Mouse (Mus musculus) forebrain, embryonic 14.5 days (tissue): ENCODE data around the gene Stac2. TPM values are rescaled to one million over a fixed set of nuclear protein-coding genes. Genes with fewer than 3 reads are reported as not detected.

Experiments used
- ATAC-seq: fragments of 200-750 bp; cut with Nextera tagmentation; 2 replicates; pipeline ENCODE4 v1.8.0; 2017; ENCODE audit warnings: mild to moderate bottlenecking, moderate library complexity
- DNase-seq: peaks from one replicate; pipeline ENCODE4 v3.0.0-alpha.2; 2015; ENCODE audit warnings: low spot score
- H3K27ac ChIP-seq: fragments of 300-500 bp; sonication (generic); 2 replicates; pipeline ENCODE4 v1.5.1; 2014; ENCODE audit warnings: low read depth, mild to moderate bottlenecking, control low read depth, low read length, moderate library complexity
- H3K27me3 ChIP-seq: fragments of 300-500 bp; sonication (generic); replicated peaks from 2 replicates; pipeline ENCODE4 v1.6.1; 2014; ENCODE audit warnings: low read length, control low read depth, mixed read lengths; ENCODE audit not compliant: control insufficient read depth, insufficient read depth
- H3K36me3 ChIP-seq: fragments of 300-500 bp; sonication (generic); 2 replicates; pipeline ENCODE4 v1.6.1; 2014; ENCODE audit warnings: low read length, control low read depth; ENCODE audit not compliant: control insufficient read depth, insufficient read depth
- H3K4me1 ChIP-seq: fragments of 300-500 bp; sonication (generic); 2 replicates; pipeline ENCODE4 v1.6.1; 2014; ENCODE audit warnings: antibody characterized with exemption, low read length, control low read depth; ENCODE audit not compliant: control insufficient read depth, insufficient read depth
- H3K4me2 ChIP-seq: fragments of 300-500 bp; sonication (generic); 2 replicates; pipeline ENCODE4 v1.6.1; 2014; ENCODE audit warnings: mild to moderate bottlenecking, control low read depth, low read length
- H3K4me3 ChIP-seq: fragments of 300-500 bp; sonication (generic); 2 replicates; pipeline ENCODE4 v1.5.1; 2014; ENCODE audit warnings: low read depth, low read length, control low read depth
- H3K9ac ChIP-seq: fragments of 300-500 bp; sonication (generic); 2 replicates; pipeline ENCODE4 v1.6.1; 2014; ENCODE audit warnings: mild to moderate bottlenecking, low read length, control low read depth, moderate library complexity
- H3K9me3 ChIP-seq: fragments of 300-500 bp; sonication (generic); replicated peaks from 2 replicates; pipeline ENCODE4 v1.6.1; 2016; ENCODE audit warnings: low read length, control low read depth, mixed read lengths; ENCODE audit not compliant: control insufficient read depth
- WGBS: fragments of 180-500 bp; shearing (Covaris S2); extraction: QIAGEN DNeasy Blood & Tissue Kit; methylation state at CpG from one replicate; pipeline ENCODE4 v1.1.7; 2014; 5-methylcytosine and 5-hydroxymethylcytosine counted together
- polyA plus RNA-seq: library from polyadenylated mRNA; unstranded; fragments of >200 nt; fragmentation: Nextera tagmentation; extraction: Ambion mirVana; gene quantifications from 2 replicates; pipeline ENCODE4 v1.2.1, GENCODE M21; 2014

The Stac2 gene
- polyA plus RNA-seq, 1 experiment from 2014 or later = 1.1 TPM

DNA sequence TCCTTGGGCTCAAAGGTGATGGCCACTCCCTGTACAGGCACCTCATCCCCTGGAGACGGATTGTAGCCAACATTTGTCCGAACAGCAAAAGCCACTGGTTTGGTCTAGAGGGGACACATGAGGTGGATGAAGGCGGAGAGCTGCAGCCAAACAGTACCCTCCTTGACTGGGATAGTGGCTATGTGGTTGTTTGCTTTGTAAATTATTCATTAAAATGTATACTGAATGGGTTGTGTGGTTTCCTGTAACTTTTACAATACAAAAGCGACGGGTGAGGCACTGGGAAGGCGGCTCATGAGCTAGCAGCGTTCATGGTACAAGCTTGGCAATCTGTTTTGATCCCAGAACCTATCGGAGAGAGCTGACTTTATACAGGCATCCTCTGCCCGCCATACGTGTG is 40.4 kb downstream of the Stac2 start:
- ATAC-seq (no peak), DNase-seq (no peak)
- 84% methylated on average over 10 of the region's 10 CpGs for WGBS
- Histone ChIP-seq H3K36me3 (peaks cover 81% of the 10 kb centered on the region), H3K9me3 (no peaks in the 10 kb centered on the region), H3K4me3 (no peak overlapping the region), H3K4me2 (no peak overlapping the region), H3K9ac (no peak overlapping the region), H3K27me3 (no peaks in the 10 kb centered on the region), H3K4me1 (no peaks in the 10 kb centered on the region), H3K27ac (no peak overlapping the region)

DNA sequence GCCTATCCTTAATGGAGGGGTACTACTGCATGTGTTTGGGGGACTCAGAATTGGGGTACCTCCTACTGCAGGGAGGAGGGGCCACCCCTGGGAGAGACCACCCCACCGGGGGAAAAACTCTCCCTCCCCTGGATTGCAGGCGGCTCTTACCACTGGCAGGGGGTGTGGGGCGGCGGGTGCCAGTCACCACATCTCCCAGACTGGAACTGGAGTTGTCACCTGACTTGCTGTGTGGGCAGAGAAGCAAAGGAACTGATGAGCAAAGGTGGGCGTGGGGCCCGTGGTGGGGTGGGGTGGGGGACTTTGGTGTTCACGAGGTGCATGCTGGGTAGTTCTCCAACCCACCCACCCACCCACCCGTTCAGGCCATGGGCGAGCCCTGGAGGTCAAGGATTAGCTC is 41.5 kb downstream of the Stac2 start:
- Histone ChIP-seq H3K9me3 (no peaks in the 10 kb centered on the region), H3K27ac (no peak overlapping the region), H3K4me1 (no peaks in the 10 kb centered on the region), H3K9ac (no peak overlapping the region), H3K36me3 (peaks cover 75% of the 10 kb centered on the region), H3K4me2 (no peak overlapping the region), H3K27me3 (no peaks in the 10 kb centered on the region), H3K4me3 (no peak overlapping the region)
- 80% methylated on average over 9 of the region's 9 CpGs for WGBS
- no peak for DNase-seq
- ATAC-seq = no peak

- Histone ChIP-seq H3K36me3 (peaks cover 77% of the 10 kb centered on the region), H3K27me3 (no peaks in the 10 kb centered on the region), H3K27ac (no peak overlapping the region), H3K4me2 (no peak overlapping the region), H3K4me3 (no peak overlapping the region), H3K9me3 (no peaks in the 10 kb centered on the region), H3K4me1 (peaks cover 8% of the 10 kb centered on the region), H3K9ac (no peak overlapping the region)
- WGBS = 85% methylated on average over 11 of the region's 11 CpGs
- no peak for DNase-seq
- ATAC-seq = no peak
Observed at GRCm38 (mm10) chr11:98008087-98008486, 45.2 kb downstream of the Stac2 start.

DNA sequence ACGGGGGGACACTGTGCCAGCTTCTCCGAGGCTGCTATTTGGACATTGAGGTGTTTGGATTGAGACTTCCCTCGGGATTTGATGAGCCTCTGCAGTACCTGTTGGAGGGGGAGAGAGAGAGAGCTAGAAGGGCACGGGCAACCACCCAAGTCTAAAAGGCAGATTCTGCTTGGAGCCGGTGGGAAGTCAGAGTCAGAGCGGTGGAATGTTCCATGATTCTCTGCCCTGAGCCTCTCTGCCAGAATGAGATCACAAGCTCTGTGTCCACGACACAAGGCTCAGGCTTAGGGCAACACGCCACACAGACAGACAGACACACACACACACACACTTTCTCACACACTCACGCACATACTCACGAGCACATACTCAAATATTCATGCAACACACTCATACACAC is 47.6 kb downstream of the Stac2 start:
- no peaks in the 10 kb centered on the region for H3K9me3 ChIP-seq
- 86% methylated on average over 10 of the region's 10 CpGs for WGBS
- DNase-seq (no peak), ATAC-seq (no peak)
- H3K4me3 ChIP-seq = no peak overlapping the region
- no peak overlapping the region for H3K9ac ChIP-seq
- peaks cover 3% of the 10 kb centered on the region; the same call in 1 of the 2 replicates for H3K27me3 ChIP-seq
- H3K4me2 ChIP-seq = no peak overlapping the region
- peaks cover 64% of the 10 kb centered on the region for H3K36me3 ChIP-seq
- no peak overlapping the region for H3K27ac ChIP-seq
- H3K4me1 ChIP-seq = peaks cover 15% of the 10 kb centered on the region

GRCm38 (mm10) chr11:98005076-98005475 is 48.2 kb downstream of the Stac2 start:
- Histone ChIP-seq H3K36me3 (peaks cover 58% of the 10 kb centered on the region), H3K27me3 (peaks cover 3% of the 10 kb centered on the region; the same call in 1 of the 2 replicates), H3K4me2 (no peak overlapping the region), H3K4me1 (peaks cover 15% of the 10 kb centered on the region), H3K27ac (no peak overlapping the region), H3K4me3 (no peak overlapping the region), H3K9ac (no peak overlapping the region), H3K9me3 (no peaks in the 10 kb centered on the region)
- no peak for DNase-seq
- no peak for ATAC-seq
- 47% methylated on average over 13 of the region's 13 CpGs for WGBS

DNA sequence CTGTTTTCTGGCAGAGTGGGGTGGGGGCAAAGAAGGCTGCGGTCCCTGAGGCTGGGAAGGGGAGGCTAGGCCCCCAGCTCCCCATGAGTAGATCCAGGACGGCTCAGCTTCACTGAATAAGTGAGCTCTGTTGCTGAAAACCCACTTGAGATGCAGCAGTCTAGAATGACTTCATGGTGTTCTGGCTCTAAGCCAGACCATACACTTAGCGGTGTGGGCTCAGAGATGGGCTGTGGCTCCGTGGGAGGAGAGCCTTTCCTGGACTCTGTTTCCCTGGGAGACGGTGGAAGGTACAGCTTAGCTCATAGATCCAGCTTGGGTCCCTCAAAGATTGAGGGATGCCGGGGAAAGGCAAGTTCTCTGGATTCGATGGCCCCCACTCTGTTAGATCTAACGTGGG is 49.1 kb downstream of the Stac2 start:
- Histone ChIP-seq H3K27me3 (peaks cover 3% of the 10 kb centered on the region; the same call in 1 of the 2 replicates), H3K27ac (no peak overlapping the region), H3K4me1 (peaks cover 15% of the 10 kb centered on the region), H3K36me3 (peaks cover 50% of the 10 kb centered on the region), H3K4me2 (no peak overlapping the region), H3K4me3 (no peak overlapping the region), H3K9ac (no peak overlapping the region), H3K9me3 (no peaks in the 10 kb centered on the region)
- no peak for ATAC-seq
- DNase-seq = no peak
- WGBS = 60% methylated on average over 8 of the region's 8 CpGs

- DNase-seq = peak; percentile 58
- Histone ChIP-seq H3K4me3 (no peak overlapping the region), H3K4me1 (peaks cover 15% of the 10 kb centered on the region), H3K4me2 (peak overlapping the region; percentile 20; the same call in 1 of the 2 replicates), H3K27ac (no peak overlapping the region), H3K27me3 (peaks cover 3% of the 10 kb centered on the region; the same call in 1 of the 2 replicates), H3K9me3 (no peaks in the 10 kb centered on the region), H3K9ac (peak overlapping the region; percentile 45), H3K36me3 (peaks cover 40% of the 10 kb centered on the region)
- WGBS = 19% methylated on average over 17 of the region's 17 CpGs
- peak; percentile 45 for ATAC-seq
Observed at GRCm38 (mm10) chr11:98003171-98003671, 50.0 kb downstream of the Stac2 start.

DNA sequence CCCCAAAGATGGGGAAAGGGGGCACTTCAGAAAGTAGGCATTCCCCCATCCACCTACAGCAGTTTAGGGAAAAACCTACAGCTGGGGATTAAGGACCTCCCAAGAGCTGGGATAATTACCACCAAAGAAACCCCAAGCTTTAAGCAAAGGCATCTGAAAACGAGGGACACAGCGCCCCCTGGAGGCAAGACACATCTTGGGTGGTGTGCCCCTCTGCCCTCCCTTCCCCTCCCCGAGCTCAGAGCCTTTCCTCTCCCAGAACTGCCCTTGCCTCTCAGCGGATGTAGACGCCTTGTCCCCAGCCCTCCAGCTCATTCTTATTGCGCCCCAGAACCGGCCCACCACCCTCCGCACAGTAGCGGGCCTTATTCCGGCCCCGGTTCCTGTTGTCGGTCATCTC is 50.6 kb downstream of the Stac2 start:
- no peak overlapping the region for H3K27ac ChIP-seq
- H3K9ac ChIP-seq = peak overlapping the region; percentile 45
- no peak overlapping the region for H3K4me3 ChIP-seq
- ATAC-seq = peak; percentile 30; the same call in 1 of the 2 replicates
- H3K36me3 ChIP-seq = peaks cover 34% of the 10 kb centered on the region
- H3K4me1 ChIP-seq = peaks cover 15% of the 10 kb centered on the region
- DNase-seq = peak; percentile 80
- peaks cover 3% of the 10 kb centered on the region; the same call in 1 of the 2 replicates for H3K27me3 ChIP-seq
- H3K4me2 ChIP-seq = peak overlapping the region; percentile 20; the same call in 1 of the 2 replicates
- H3K9me3 ChIP-seq = no peaks in the 10 kb centered on the region
- WGBS = 12% methylated on average over 12 of the region's 12 CpGs

DNA sequence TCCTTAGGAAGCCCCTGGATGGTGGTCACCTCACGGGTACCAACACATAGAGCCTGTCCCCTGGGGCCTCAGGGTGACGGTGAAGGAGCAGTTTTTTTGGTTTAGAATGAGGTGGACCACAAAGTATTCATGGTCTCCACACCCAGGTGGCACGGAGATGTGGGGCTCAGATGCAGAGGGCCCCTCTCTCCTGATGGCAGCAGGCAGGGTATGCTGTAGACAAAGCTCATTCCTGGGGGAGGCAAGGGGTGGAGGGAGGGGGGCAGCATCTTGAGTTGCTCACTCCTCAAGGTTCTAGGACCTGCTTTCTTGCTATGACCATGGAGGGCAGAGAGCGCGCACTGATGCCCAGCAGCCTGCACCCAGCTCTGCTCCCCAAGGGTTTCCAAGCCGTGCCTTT is 51.3 kb downstream of the Stac2 start:
- Histone ChIP-seq H3K4me2 (no peak overlapping the region), H3K4me3 (no peak overlapping the region), H3K36me3 (peaks cover 32% of the 10 kb centered on the region), H3K27ac (no peak overlapping the region), H3K9ac (no peak overlapping the region), H3K27me3 (peaks cover 3% of the 10 kb centered on the region; the same call in 1 of the 2 replicates), H3K9me3 (no peaks in the 10 kb centered on the region), H3K4me1 (peaks cover 15% of the 10 kb centered on the region)
- no peak for DNase-seq
- 57% methylated on average over 6 of the region's 6 CpGs for WGBS
- no peak for ATAC-seq
